Mouse (Mus musculus) heart, postnatal 0 days (tissue): ENCODE results near the gene Acadvl. TPM values are rescaled to one million over a fixed set of nuclear protein-coding genes. Genes with fewer than 3 reads are reported as not detected.

Source experiments
- ATAC-seq: fragments of 200-750 bp; cut with Nextera tagmentation; 2 replicates; pipeline ENCODE4 v1.8.0; 2017; ENCODE audit warnings: low read depth, moderate number of reproducible peaks, moderate library complexity; ENCODE audit not compliant: insufficient read depth
- DNase-seq: peaks from one replicate; pipeline ENCODE4 v3.0.0-alpha.2; 2016; ENCODE audit warnings: low spot score
- H3K27ac ChIP-seq: fragments of 300-500 bp; sonication (generic); 2 replicates; pipeline ENCODE4 v1.5.1; 2014; ENCODE audit warnings: low read depth, mild to moderate bottlenecking
- H3K27me3 ChIP-seq: fragments of 300-500 bp; sonication (generic); 2 replicates; pipeline ENCODE4 v1.6.1; 2014; ENCODE audit warnings: low read length, mixed read lengths; ENCODE audit not compliant: control insufficient read depth, insufficient read depth
- H3K36me3 ChIP-seq: fragments of 300-500 bp; sonication (generic); replicated peaks from 2 replicates; pipeline ENCODE4 v1.6.1; 2014; ENCODE audit warnings: low read length, mixed read lengths; ENCODE audit not compliant: control insufficient read depth, insufficient read depth
- H3K4me1 ChIP-seq: fragments of 300-500 bp; sonication (generic); 2 replicates; pipeline ENCODE4 v1.6.1; 2014; ENCODE audit warnings: antibody characterized with exemption; ENCODE audit not compliant: control insufficient read depth, insufficient read depth
- H3K4me2 ChIP-seq: fragments of 300-500 bp; sonication (generic); 2 replicates; pipeline ENCODE4 v1.6.1; 2014; ENCODE audit warnings: low read depth, mild to moderate bottlenecking, low read length, moderate library complexity
- H3K4me3 ChIP-seq: fragments of 300-500 bp; sonication (generic); 2 replicates; pipeline ENCODE4 v1.5.1; 2014; ENCODE audit warnings: low read depth, low read length
- H3K9ac ChIP-seq: fragments of 300-500 bp; sonication (generic); replicated peaks from 2 replicates; pipeline ENCODE4 v1.6.1; 2014; ENCODE audit warnings: low read depth, low read length, mixed read lengths
- H3K9me3 ChIP-seq: fragments of 300-500 bp; sonication (generic); replicated peaks from 2 replicates; pipeline ENCODE4 v1.6.1; 2016; ENCODE audit warnings: low read length; ENCODE audit not compliant: control insufficient read depth
- CTCF ChIP-seq: IDR thresholded peaks from 2 replicates; pipeline ENCODE4 v1.5.1; 2016; ENCODE audit warnings: antibody characterized with exemption, control low read depth, low read depth
- EP300 ChIP-seq: IDR thresholded peaks from 2 replicates; pipeline ENCODE4 v1.6.1; 2016; ENCODE audit warnings: antibody characterized with exemption, low read depth
- WGBS: fragments of 180-500 bp; shearing (Covaris S2); extraction: QIAGEN DNeasy Blood & Tissue Kit; methylation state at CpG from one replicate; pipeline ENCODE4 v1.1.7; 2014; 5-methylcytosine and 5-hydroxymethylcytosine counted together
- polyA plus RNA-seq: library from polyadenylated mRNA; unstranded; fragments of >200 nt; fragmentation: Nextera tagmentation; extraction: Ambion mirVana; gene quantifications from 2 replicates; pipeline ENCODE4 v1.2.1, GENCODE M21; 2015
- total RNA-seq: library from RNA; depleted of rRNA; stranded (reverse); fragments of >200 nt; gene quantifications from 2 replicates; pipeline ENCODE4 v1.2.3, GENCODE M21; 2014; ENCODE audit warnings: low replicate concordance; rRNA removed

Gene Acadvl
- 378 and 469 TPM in 2 replicates for total RNA-seq
- polyA plus RNA-seq = 815 and 873 TPM in 2 replicates

DNA sequence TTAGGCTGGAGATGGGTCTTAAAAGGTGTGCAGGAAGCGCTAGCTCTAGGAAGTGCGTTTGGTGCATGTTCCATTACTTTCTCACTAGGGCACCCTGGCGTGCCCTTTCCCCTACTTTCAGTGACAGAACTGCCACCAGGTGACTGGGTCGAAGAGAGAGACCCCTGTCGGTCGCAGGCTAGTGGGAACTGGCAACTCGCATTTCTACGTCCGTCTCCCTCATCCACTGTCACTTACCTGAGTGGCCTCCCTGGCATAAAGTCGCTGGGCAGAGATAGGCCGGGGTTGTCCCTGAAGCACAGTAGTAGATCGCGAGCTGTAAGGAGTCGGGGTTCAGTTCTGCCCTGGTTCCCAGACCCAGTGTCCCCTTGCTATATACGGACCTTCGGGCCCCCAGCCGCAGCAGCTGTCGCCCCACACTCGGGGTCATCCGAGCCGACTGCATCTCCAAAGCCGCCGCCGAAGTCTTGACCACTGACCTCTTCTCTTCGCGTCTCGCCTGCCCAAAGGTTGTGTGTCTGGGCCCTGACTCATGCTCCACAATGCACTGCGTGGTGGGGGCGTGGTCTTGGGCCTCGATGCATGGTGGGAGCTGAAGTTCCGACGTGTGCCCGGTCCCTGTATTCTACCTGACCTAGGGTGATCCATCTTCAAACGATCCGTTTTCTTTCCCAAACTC lies at the start of gene Acadvl:
TSS of gene Acadvl (minus strand) at position 532 of the 679 bp plus-strand sequence.
- peaks cover 23% of the 10 kb centered on the region for H3K4me1 ChIP-seq

DNA sequence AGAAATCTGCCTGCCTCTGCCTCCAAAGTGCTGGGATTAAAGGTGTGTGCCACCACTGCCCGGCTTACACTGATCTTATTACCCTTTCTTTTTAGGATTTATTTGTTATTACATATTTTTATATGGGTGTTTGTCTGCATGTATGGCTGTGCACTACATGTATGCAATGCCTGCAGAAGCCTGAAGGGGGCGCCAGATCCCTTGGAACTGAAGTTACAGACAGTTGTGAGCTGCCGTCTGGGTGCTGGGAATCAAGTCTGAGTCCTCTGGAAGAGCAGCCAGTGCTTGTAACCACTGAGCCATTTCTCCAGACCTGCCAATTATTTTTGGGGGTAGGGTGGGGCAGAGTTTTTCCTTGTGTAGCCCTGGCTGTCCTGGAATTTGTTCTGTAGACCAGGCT lies 47.8 kb upstream of the Acadvl start:
- Histone ChIP-seq H3K4me1 (no peaks in the 10 kb centered on the region), H3K4me3 (no peak overlapping the region), H3K4me2 (no peak overlapping the region), H3K9me3 (no peaks in the 10 kb centered on the region), H3K27me3 (no peaks in the 10 kb centered on the region), H3K9ac (no peak overlapping the region), H3K27ac (no peak overlapping the region), H3K36me3 (no peaks in the 10 kb centered on the region)
- WGBS = 70% methylated on average over 3 of the region's 3 CpGs
- TF ChIP-seq CTCF (no peak), EP300 (no peak)
- DNase-seq (no peak), ATAC-seq (no peak)

More for the DNA sequence above, at the start of gene Acadvl:
- Histone ChIP-seq H3K36me3 (peaks cover 41% of the 10 kb centered on the region), H3K27ac (peak within 1 kb of the TSS; percentile 94), H3K4me2 (peak within 1 kb of the TSS; percentile 84), H3K27me3 (no peaks in the 10 kb centered on the region), H3K9me3 (no peaks in the 10 kb centered on the region), H3K4me3 (peak within 1 kb of the TSS; percentile 85), H3K9ac (peak within 1 kb of the TSS; percentile 92)
- WGBS = under 1% methylated on average over 35 of the region's 35 CpGs
- DNase-seq (peak; percentile 91), ATAC-seq (peak; percentile 90)
- TF ChIP-seq EP300 (peak; percentile 63; the same call in 1 of the 2 replicates), CTCF (peak; percentile 55)

- WGBS = 31% methylated on average over 6 of the region's 6 CpGs
- Histone ChIP-seq H3K4me3 (no peak overlapping the region), H3K9me3 (no peaks in the 10 kb centered on the region), H3K4me2 (no peak overlapping the region), H3K27me3 (no peaks in the 10 kb centered on the region), H3K27ac (no peak overlapping the region), H3K4me1 (no peaks in the 10 kb centered on the region), H3K9ac (no peak overlapping the region), H3K36me3 (no peaks in the 10 kb centered on the region)
- ATAC-seq (no peak), DNase-seq (no peak)
- TF ChIP-seq EP300 (no peak), CTCF (no peak)
Observed at GRCm38 (mm10) chr11:70059930-70060329, 44.7 kb upstream of the Acadvl start.

GRCm38 (mm10) chr11:70057805-70058204 lies 42.6 kb upstream of the Acadvl start:
- no peaks in the 10 kb centered on the region for H3K4me1 ChIP-seq

GRCm38 (mm10) chr11:70055618-70056214 lies 40.5 kb upstream of the Acadvl start:
- no peak for TF ChIP-seq EP300
- TF ChIP-seq CTCF = peak; percentile 93
- peak; percentile 45 for DNase-seq
- WGBS = 24% methylated on average over 18 of the region's 18 CpGs
- no peaks in the 10 kb centered on the region for H3K36me3 ChIP-seq
- no peak overlapping the region for H3K4me2 ChIP-seq
- H3K9ac ChIP-seq = no peak overlapping the region
- H3K27ac ChIP-seq = no peak overlapping the region
- H3K9me3 ChIP-seq = no peaks in the 10 kb centered on the region
- no peaks in the 10 kb centered on the region for H3K4me1 ChIP-seq
- no peak overlapping the region for H3K4me3 ChIP-seq
- peak; percentile 49 for ATAC-seq
- no peaks in the 10 kb centered on the region for H3K27me3 ChIP-seq

More at GRCm38 (mm10) chr11:70057805-70058204, 42.6 kb upstream of the Acadvl start:
- Histone ChIP-seq H3K4me3 (no peak overlapping the region), H3K9ac (no peak overlapping the region), H3K27ac (no peak overlapping the region), H3K36me3 (no peaks in the 10 kb centered on the region), H3K4me2 (no peak overlapping the region), H3K9me3 (no peaks in the 10 kb centered on the region), H3K27me3 (no peaks in the 10 kb centered on the region)
- no peak for TF ChIP-seq EP300
- no peak for TF ChIP-seq CTCF
- ATAC-seq (no peak), DNase-seq (no peak)
- 87% methylated on average over 9 of the region's 9 CpGs for WGBS
